8 mouse cellular contexts compared by ENCODE assay signal in genomic region chr12:25098161-25098550, GRCm38 (mm10). TPM values are rescaled to one million over a fixed set of nuclear protein-coding genes. Genes with fewer than 3 reads are reported as not detected.
DNase-seq lines count a peak whose midpoint lies in the region; ATAC-seq and TF ChIP-seq lines count a peak whose summit lies in the region.

No protein-coding gene starts in this region.

- no peak for ATAC-seq in erythroblast, adult 5-6 weeks (replicated peaks; ENCODE audit: low FRiP score, poor library complexity, severe bottlenecking)
- ATAC-seq in liver, embryonic 14.5 days (ENCODE audit: insufficient read depth), result no peak

- H3K27me3 ChIP-seq in erythroblast, embryonic 14.5 days (ENCODE audit: control insufficient read depth), result peaks cover 93% of the 10 kb centered on the region
- peaks cover 85% of the 10 kb centered on the region for H3K27me3 ChIP-seq in liver, embryonic 14.5 days (ENCODE audit: control insufficient read depth, insufficient read depth, low read length)

- peaks cover 7% of the 10 kb centered on the region for H3K4me1 ChIP-seq in erythroblast, embryonic 14.5 days (ENCODE audit: control insufficient read depth)
- 0 out of 4 replicates have a peak, but pooled peaks cover 0 to 2% of the 10 kb centered on the region in 2 experiments for H3K4me1 ChIP-seq in liver, embryonic 14.5 days (replicated peaks; ENCODE audit: control insufficient read depth in 2 of 2, insufficient read depth in 2 of 2, low read length in 1 of 2)

- DNase-seq in spleen, postnatal 36 days (ENCODE audit: low spot score in 2 of 2), result peak; percentile 13 to 40
- DNase-seq in spleen, adult 12 weeks (ENCODE audit: low spot score), result no peak
- DNase-seq in liver, embryonic 14.5 days (ENCODE audit: low read depth in 3 of 3, low spot score in 3 of 3), result no peak
- peak; percentile 14 to 38 for DNase-seq in thymus, adult 18-20 months
- DNase-seq in cerebellum, postnatal 14 days, result no peak
- DNase-seq in right cerebral cortex, postnatal 4 days, result no peak

- peak overlapping the region; percentile 56 for H3K4me2 ChIP-seq in liver, embryonic 14.5 days (ENCODE audit: low read depth)

- no peak overlapping the region for H3K9ac ChIP-seq in liver, embryonic 14.5 days (replicated peaks)

- H3K27ac ChIP-seq in liver, embryonic 14.5 days, result peak overlapping the region; percentile 18

- TF ChIP-seq EP300 in liver, embryonic 14.5 days (IDR thresholded peaks at IDR 0.05; ENCODE audit: low read depth), result no peak

- 4% methylated on average over 10 of the region's 10 CpGs for WGBS in liver, embryonic 14.5 days (ENCODE audit: insufficient replicate concordance)

- H3K4me3 ChIP-seq in erythroblast, embryonic 14.5 days (replicated peaks), result peak overlapping the region; percentile 43
- H3K4me3 ChIP-seq in liver, embryonic 14.5 days (ENCODE audit: insufficient read depth in 1 of 2, low read depth in 2 of 2, low read length in 2 of 2), result peak overlapping the region; percentile 33 to 41

- no peaks in the 10 kb centered on the region for H3K36me3 ChIP-seq in erythroblast, embryonic 14.5 days (ENCODE audit: control insufficient read depth)
- no peaks in the 10 kb centered on the region for H3K36me3 ChIP-seq in liver, embryonic 14.5 days (replicated peaks; ENCODE audit: control insufficient read depth, insufficient read depth, low read depth)

- no peak for TF ChIP-seq CTCF in liver, embryonic 14.5 days (IDR thresholded peaks at IDR 0.05; ENCODE audit: low read depth)

- no peaks in the 10 kb centered on the region; the same call in 1 of the 2 replicates for H3K9me3 ChIP-seq in erythroblast, embryonic 14.5 days (ENCODE audit: control insufficient read depth, low read length)
- no peaks in the 10 kb centered on the region for H3K9me3 ChIP-seq in liver, embryonic 14.5 days (ENCODE audit: control insufficient read depth, low read length)

RNA-seq across cellular contexts. Expression of gene Id2, which starts 1.2 kb away (rescaled TPM):
- 0.06 TPM in 1 of 2 replicates, not detected in the other for polyA plus RNA-seq in erythroblast, embryonic 14.5 days (2012)
- total RNA-seq in erythroblast, adult 5-6 weeks (2015; ENCODE audit: low replicate concordance), result 49.2 and 51.4 TPM in 2 replicates
- 22.7 and 30.4 TPM in 2 replicates for total RNA-seq in erythroblast, adult 5-6 weeks (2017; ENCODE audit: low replicate concordance)
- polyA plus RNA-seq in liver, embryonic 14.5 days (2012; rRNA removed), result 46.3 and 57.7 TPM in 2 replicates
- polyA plus RNA-seq in liver, embryonic 14.5 days (2014; fragmentation: Nextera tagmentation; extraction: Ambion mirVana), result 111 and 114 TPM in 2 replicates

Comparison
In these comparisons a context has a peak if more than half of its experiments do, and no peak if none do; other contexts are left out.
1. DNase-seq: peak in spleen, postnatal 36 days (2 of 2) and thymus, adult 18-20 months (2 of 2); none in spleen, adult 12 weeks (single experiment), liver, embryonic 14.5 days (0 of 3), cerebellum, postnatal 14 days (0 of 2) and right cerebral cortex, postnatal 4 days (single experiment).
2. RNA of gene Id2, which starts 1.2 kb away (polyA plus RNA-seq): 46.3 to 114 TPM in liver, embryonic 14.5 days; 0.06 TPM in erythroblast, embryonic 14.5 days; every median in the first group is over 10 times any median in the second.